Mouse (Mus musculus): ENCODE measurements around the gene Ksr1. TPM values are rescaled to one million over a fixed set of nuclear protein-coding genes. Genes with fewer than 3 reads are reported as not detected.

Ksr1 gene
- polyA plus RNA-seq, 1 experiment = 106 TPM

DNA sequence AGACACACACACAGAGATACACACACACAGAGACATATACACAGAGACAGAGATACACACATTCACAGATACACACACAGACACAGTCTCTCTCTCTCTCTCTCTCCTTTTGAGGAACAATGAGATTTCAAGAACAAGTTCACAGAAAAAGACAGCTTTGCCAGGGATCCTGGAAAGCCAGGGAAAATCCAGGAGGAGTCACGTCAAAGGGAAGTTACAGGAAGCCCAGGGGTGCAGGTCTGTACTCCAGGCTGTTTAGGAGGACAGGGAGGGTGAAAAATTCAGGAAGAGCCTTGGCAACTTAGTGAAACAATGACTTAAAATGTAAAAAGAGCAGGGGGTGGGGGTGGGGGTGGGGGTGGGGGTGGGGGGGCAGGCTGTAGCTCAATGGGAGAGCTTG, 56.5 kb downstream of the Ksr1 start:
- Histone ChIP-seq H3K27ac (ENCODE audit: insufficient read depth, low read depth, low read length) (peak overlapping the region; percentile 22; the same call in 1 of the 2 replicates), H3K36me3 (ENCODE audit: control insufficient read depth, insufficient read depth, low read length) (peaks cover 1% of the 10 kb centered on the region; the same call in 1 of the 2 replicates), H3K4me1 (ENCODE audit: control insufficient read depth, insufficient read depth, insufficient read length, low read length) (peaks cover 32% of the 10 kb centered on the region), H3K4me3 (ENCODE audit: low read depth, low read length) (no peak overlapping the region), H3K27me3 (ENCODE audit: control insufficient read depth, insufficient read depth, low read length) (no peaks in the 10 kb centered on the region)
- WGBS = 77% methylated on average over 1 of the region's 1 CpGs
- TF ChIP-seq CTCF (IDR thresholded peaks at IDR 0.05; ENCODE audit: extremely low read depth, insufficient read length, insufficient replicate concordance, low read depth, low read length) (no peak), POLR2A (IDR thresholded peaks at IDR 0.05; ENCODE audit: low read depth, low read length) (no peak)

DNA sequence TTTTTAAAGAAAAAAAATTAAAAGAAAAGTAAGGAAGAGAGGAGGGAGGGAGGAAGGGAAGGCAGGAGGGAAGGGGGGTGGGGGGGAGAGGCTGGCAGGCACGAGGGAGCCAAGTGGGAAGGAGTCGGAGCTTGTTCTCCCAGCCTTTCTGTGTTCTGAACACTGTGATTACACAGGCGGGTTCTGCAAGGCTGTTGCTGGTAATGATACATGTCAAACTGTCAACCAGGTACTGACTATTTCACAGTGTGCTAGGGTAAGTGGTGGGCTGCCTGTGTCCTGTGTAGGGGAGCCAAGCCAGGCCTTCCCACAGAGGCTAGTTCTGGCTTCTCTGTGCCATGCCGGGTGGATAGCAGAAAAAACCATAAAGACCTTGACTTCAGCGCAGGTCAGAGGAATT, 57.2 kb downstream of the Ksr1 start:
- H3K4me3 ChIP-seq (ENCODE audit: low read depth, low read length) = no peak overlapping the region
- peak overlapping the region; percentile 22 for H3K27ac ChIP-seq (ENCODE audit: insufficient read depth, low read depth, low read length)
- TF ChIP-seq CTCF (IDR thresholded peaks at IDR 0.05; ENCODE audit: extremely low read depth, insufficient read length, insufficient replicate concordance, low read depth, low read length) (no peak), POLR2A (IDR thresholded peaks at IDR 0.05; ENCODE audit: low read depth, low read length) (no peak)
- H3K4me1 ChIP-seq (ENCODE audit: control insufficient read depth, insufficient read depth, insufficient read length, low read length) = peaks cover 30% of the 10 kb centered on the region
- no peaks in the 10 kb centered on the region for H3K27me3 ChIP-seq (ENCODE audit: control insufficient read depth, insufficient read depth, low read length)
- 71% methylated on average over 5 of the region's 5 CpGs for WGBS
- peaks cover 1% of the 10 kb centered on the region; the same call in 1 of the 2 replicates for H3K36me3 ChIP-seq (ENCODE audit: control insufficient read depth, insufficient read depth, low read length)

- 81% methylated on average over 9 of the region's 9 CpGs for WGBS
- Histone ChIP-seq H3K27me3 (ENCODE audit: control insufficient read depth, insufficient read depth, low read length) (no peaks in the 10 kb centered on the region), H3K4me3 (ENCODE audit: low read depth, low read length) (no peak overlapping the region), H3K36me3 (ENCODE audit: control insufficient read depth, insufficient read depth, low read length) (peaks cover 1% of the 10 kb centered on the region; the same call in 1 of the 2 replicates), H3K4me1 (ENCODE audit: control insufficient read depth, insufficient read depth, insufficient read length, low read length) (peaks cover 27% of the 10 kb centered on the region), H3K27ac (ENCODE audit: insufficient read depth, low read depth, low read length) (peak overlapping the region; percentile 48)
- TF ChIP-seq POLR2A (IDR thresholded peaks at IDR 0.05; ENCODE audit: low read depth, low read length) = no peak
- no peak for TF ChIP-seq CTCF (IDR thresholded peaks at IDR 0.05; ENCODE audit: extremely low read depth, insufficient read length, insufficient replicate concordance, low read depth, low read length)
Measured at GRCm38 (mm10) chr11:79088325-79088724, 57.9 kb downstream of the Ksr1 start.

- H3K4me3 ChIP-seq (ENCODE audit: low read depth, low read length) = no peak overlapping the region
- H3K4me1 ChIP-seq (ENCODE audit: control insufficient read depth, insufficient read depth, insufficient read length, low read length) = peaks cover 24% of the 10 kb centered on the region
- no peaks in the 10 kb centered on the region for H3K27me3 ChIP-seq (ENCODE audit: control insufficient read depth, insufficient read depth, low read length)
- TF ChIP-seq POLR2A (IDR thresholded peaks at IDR 0.05; ENCODE audit: low read depth, low read length) = no peak
- no peak for TF ChIP-seq CTCF (IDR thresholded peaks at IDR 0.05; ENCODE audit: extremely low read depth, insufficient read length, insufficient replicate concordance, low read depth, low read length)
- H3K36me3 ChIP-seq (ENCODE audit: control insufficient read depth, insufficient read depth, low read length) = peaks cover 1% of the 10 kb centered on the region; the same call in 1 of the 2 replicates
- H3K27ac ChIP-seq (ENCODE audit: insufficient read depth, low read depth, low read length) = peak overlapping the region; percentile 65
- 70% methylated on average over 4 of the region's 4 CpGs for WGBS
Measured at GRCm38 (mm10) chr11:79087731-79088311, 58.4 kb downstream of the Ksr1 start.

DNA sequence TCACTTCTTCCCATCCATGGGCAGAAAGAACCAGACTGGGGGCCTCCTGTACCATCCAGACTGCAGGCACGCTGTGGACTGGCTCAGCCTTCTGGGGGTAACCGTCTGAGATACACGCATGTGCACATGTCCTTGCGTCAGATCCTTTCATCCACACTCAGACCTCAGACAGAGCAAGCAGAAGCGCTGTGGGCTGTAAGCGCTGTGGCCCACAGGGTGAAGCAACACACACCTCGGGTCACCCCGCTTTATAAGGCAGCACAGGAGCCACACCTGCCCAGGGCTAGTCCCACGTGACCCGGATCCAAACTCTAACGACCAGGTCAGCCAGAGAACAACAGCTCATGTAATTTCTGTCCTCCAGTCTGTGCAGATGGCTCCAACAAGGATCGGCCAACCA, 59.4 kb downstream of the Ksr1 start:
- Histone ChIP-seq H3K27me3 (ENCODE audit: control insufficient read depth, insufficient read depth, low read length) (no peaks in the 10 kb centered on the region), H3K4me1 (ENCODE audit: control insufficient read depth, insufficient read depth, insufficient read length, low read length) (peaks cover 24% of the 10 kb centered on the region), H3K36me3 (ENCODE audit: control insufficient read depth, insufficient read depth, low read length) (peaks cover 5% of the 10 kb centered on the region), H3K27ac (ENCODE audit: insufficient read depth, low read depth, low read length) (peak overlapping the region; percentile 65), H3K4me3 (ENCODE audit: low read depth, low read length) (no peak overlapping the region)
- WGBS = 62% methylated on average over 12 of the region's 12 CpGs
- TF ChIP-seq CTCF (IDR thresholded peaks at IDR 0.05; ENCODE audit: extremely low read depth, insufficient read length, insufficient replicate concordance, low read depth, low read length) (no peak), POLR2A (IDR thresholded peaks at IDR 0.05; ENCODE audit: low read depth, low read length) (no peak)

- Histone ChIP-seq H3K27me3 (ENCODE audit: control insufficient read depth, insufficient read depth, low read length) (no peaks in the 10 kb centered on the region), H3K4me1 (ENCODE audit: control insufficient read depth, insufficient read depth, insufficient read length, low read length) (peaks cover 24% of the 10 kb centered on the region), H3K4me3 (ENCODE audit: low read depth, low read length) (no peak overlapping the region), H3K36me3 (ENCODE audit: control insufficient read depth, insufficient read depth, low read length) (peaks cover 5% of the 10 kb centered on the region), H3K27ac (ENCODE audit: insufficient read depth, low read depth, low read length) (no peak overlapping the region)
- TF ChIP-seq POLR2A (IDR thresholded peaks at IDR 0.05; ENCODE audit: low read depth, low read length) = no peak
- TF ChIP-seq CTCF (IDR thresholded peaks at IDR 0.05; ENCODE audit: extremely low read depth, insufficient read length, insufficient replicate concordance, low read depth, low read length) = no peak
- WGBS = 54% methylated on average over 5 of the region's 5 CpGs
Measured at GRCm38 (mm10) chr11:79085059-79085458, 61.1 kb downstream of the Ksr1 start.

GRCm38 (mm10) chr11:79083018-79083441, 63.2 kb downstream of the Ksr1 start:
- Histone ChIP-seq H3K36me3 (ENCODE audit: control insufficient read depth, insufficient read depth, low read length) (peaks cover 5% of the 10 kb centered on the region), H3K4me3 (ENCODE audit: low read depth, low read length) (no peak overlapping the region), H3K27ac (ENCODE audit: insufficient read depth, low read depth, low read length) (peak overlapping the region; percentile 65), H3K4me1 (ENCODE audit: control insufficient read depth, insufficient read depth, insufficient read length, low read length) (peaks cover 17% of the 10 kb centered on the region), H3K27me3 (ENCODE audit: control insufficient read depth, insufficient read depth, low read length) (no peaks in the 10 kb centered on the region)
- 52% methylated on average over 11 of the region's 11 CpGs for WGBS
- no peak for TF ChIP-seq POLR2A (IDR thresholded peaks at IDR 0.05; ENCODE audit: low read depth, low read length)
- TF ChIP-seq CTCF (IDR thresholded peaks at IDR 0.05; ENCODE audit: extremely low read depth, insufficient read length, insufficient replicate concordance, low read depth, low read length) = no peak
